Comparison of ENCODE assay signal across 12 mouse cellular contexts in genomic region chr14:76701911-76702708, GRCm38 (mm10).
A peak's percentile ranks its signal among the peaks of the same experiment; 100 is the strongest.
DNase-seq lines count a peak whose midpoint lies in the region; ATAC-seq and TF ChIP-seq lines count a peak whose summit lies in the region.
"Had no signal": no experiment of that assay in that cellular context is flagged by ENCODE, and none has a peak within 500 bp of the region (broad histone marks: within the 10 kb centered on the region; RNA-seq: fewer than 3 reads in every experiment).

No protein-coding gene starts in this region.

- H3K4me2 ChIP-seq in intestine, embryonic 16.5 days (ENCODE audit: low read depth, low read length), result no peak overlapping the region
- H3K4me2 ChIP-seq: limb, embryonic 12.5 days; stomach, embryonic 15.5 days had no signal

- ATAC-seq in intestine, embryonic 16.5 days, result no peak
- no peak for ATAC-seq in inflammation-experienced regulatory T-cells, adult 6 months
- ATAC-seq: forebrain, embryonic 14.5 days had no signal

- intact Hi-C loops in heart, postnatal 14 days (cut with DNase I), result no loop called here

- DNase-seq in heart, adult 11 months, result peak; percentile 89
- DNase-seq in heart, postnatal 14 days, result no peak
- DNase-seq in layer of hippocampus, adult 2 months (ENCODE audit: low spot score in 2 of 2), result no peak
- no peak for DNase-seq in layer of hippocampus, postnatal 14 days (ENCODE audit: low spot score in 2 of 2)
- peak; percentile 37 for DNase-seq in adrenal gland, postnatal 10 days
- DNase-seq in cerebellum, adult 9-11 months, result no peak

- H3K36me3 ChIP-seq in intestine, embryonic 16.5 days (ENCODE audit: control insufficient read depth, insufficient read depth, low read length), result no peaks in the 10 kb centered on the region
- H3K36me3 ChIP-seq: limb, embryonic 12.5 days; stomach, embryonic 15.5 days had no signal

- H3K27me3 ChIP-seq in intestine, embryonic 16.5 days (replicated peaks; ENCODE audit: control insufficient read depth, insufficient read depth, low read length), result no peaks in the 10 kb centered on the region
- H3K27me3 ChIP-seq: limb, embryonic 12.5 days; Patski; stomach, embryonic 15.5 days had no signal

- H3K9ac ChIP-seq in intestine, embryonic 16.5 days (ENCODE audit: low read depth, low read length), result no peak overlapping the region
- H3K9ac ChIP-seq: limb, embryonic 12.5 days; stomach, embryonic 15.5 days had no signal

- TF ChIP-seq CTCF in layer of hippocampus, adult 2 months (conservative IDR thresholded peaks at IDR 0.05), result no peak

- WGBS in intestine, embryonic 16.5 days, result 69% methylated on average over 14 of the region's 14 CpGs

- no peak overlapping the region for H3K4me3 ChIP-seq in layer of hippocampus, adult 2 months
- H3K4me3 ChIP-seq in intestine, embryonic 16.5 days (ENCODE audit: low read length), result no peak overlapping the region
- H3K4me3 ChIP-seq: limb, embryonic 12.5 days; stomach, embryonic 15.5 days had no signal

- no peaks in the 10 kb centered on the region for H3K9me3 ChIP-seq in intestine, embryonic 16.5 days (ENCODE audit: control insufficient read depth, low read length)
- H3K9me3 ChIP-seq: limb, embryonic 12.5 days; stomach, embryonic 15.5 days had no signal

- peaks cover 25% of the 10 kb centered on the region for H3K4me1 ChIP-seq in intestine, embryonic 16.5 days (ENCODE audit: control insufficient read depth, insufficient read depth, low read length)

- peak overlapping the region; percentile 23; the same call in 1 of the 2 replicates for H3K27ac ChIP-seq in layer of hippocampus, adult 2 months
- 0 out of 2 replicates have a peak overlapping the region, but pooled peaks have one; percentile 10 for H3K27ac ChIP-seq in intestine, embryonic 16.5 days (ENCODE audit: low read length)
- H3K27ac ChIP-seq: limb, embryonic 12.5 days; stomach, embryonic 15.5 days had no signal

Comparison
In these comparisons a context has a peak if more than half of its experiments do, and no peak if none do; other contexts are left out.
1. DNase-seq: peak in heart, adult 11 months (single experiment) and adrenal gland, postnatal 10 days (single experiment); none in heart, postnatal 14 days (0 of 2), layer of hippocampus, adult 2 months (0 of 2), layer of hippocampus, postnatal 14 days (0 of 2) and cerebellum, adult 9-11 months (single experiment).